Mouse (Mus musculus) cerebellum, adult 9-11 months (tissue): ENCODE results near the gene Tph2.
"Not testable (repeated sequence)": the region's sequence is repeated elsewhere in the genome, so short reads cannot be mapped to it uniquely, and the experiment has no call there.

ENCODE experiments used
- DNase-seq: peaks from one replicate; pipeline ENCODE4 v3.0.0; 2022

Tph2 gene

DNA sequence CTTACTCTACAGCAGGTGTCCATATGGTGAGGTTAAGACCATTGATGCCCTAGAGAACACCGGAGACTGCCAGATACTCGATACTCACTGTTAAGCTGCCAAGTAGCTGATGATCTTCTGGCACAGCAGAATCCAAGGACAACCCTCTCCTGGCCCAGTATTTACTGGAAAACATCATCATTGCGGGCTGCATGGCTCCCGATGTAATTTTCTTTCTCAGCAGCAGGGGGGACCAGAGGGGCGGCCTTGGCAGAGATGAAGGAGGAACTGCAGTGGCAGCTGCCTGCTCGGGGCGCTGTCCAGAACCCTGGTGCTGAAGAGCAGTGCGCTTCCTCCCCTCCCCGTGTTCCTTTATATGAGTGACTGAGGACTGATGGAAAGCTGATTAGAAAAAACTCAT is at the start of gene Tph2:
Tph2 (minus strand) TSS at position 326 of the 400 bp plus-strand sequence.
- DNase-seq: peak; percentile 79

DNA sequence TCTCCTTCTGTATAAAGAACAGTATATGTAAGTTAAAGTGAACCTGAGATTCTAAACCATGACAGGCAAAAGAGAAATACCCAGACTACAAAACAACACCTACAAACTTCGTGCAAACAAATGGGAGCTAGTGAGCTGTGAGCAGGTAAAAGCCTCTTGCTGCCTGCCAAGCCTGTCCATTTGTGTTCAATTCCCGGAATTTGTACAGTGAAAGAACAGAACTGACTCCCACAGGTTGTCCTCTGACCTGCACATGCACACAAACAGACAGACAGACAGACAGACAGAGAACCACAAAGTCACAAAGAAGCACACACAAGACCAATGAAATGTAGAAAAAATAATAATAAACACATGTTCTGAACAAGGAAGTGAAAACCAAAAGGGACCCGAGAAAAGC is 49.0 kb upstream of the Tph2 start:
- no peak for DNase-seq

DNA sequence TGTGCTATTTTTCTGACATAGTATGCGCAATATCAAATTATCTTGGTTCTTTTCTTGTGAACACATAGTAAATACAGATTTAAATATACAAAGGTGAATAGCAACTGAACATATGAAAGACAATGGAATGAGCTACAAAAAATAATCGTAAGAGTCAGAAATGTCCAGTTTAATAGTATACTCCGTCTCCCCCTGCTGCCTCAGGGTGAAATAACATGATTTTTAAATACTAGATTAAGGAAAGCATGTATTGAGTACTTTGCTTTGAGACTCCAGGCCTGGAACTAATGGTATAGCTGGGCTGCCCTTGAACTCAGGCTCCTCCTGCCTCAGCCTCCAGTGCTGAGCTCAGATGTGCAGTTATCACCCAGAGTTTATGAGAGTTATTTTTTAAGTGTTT is 47.7 kb upstream of the Tph2 start:
- DNase-seq: no peak

DNA sequence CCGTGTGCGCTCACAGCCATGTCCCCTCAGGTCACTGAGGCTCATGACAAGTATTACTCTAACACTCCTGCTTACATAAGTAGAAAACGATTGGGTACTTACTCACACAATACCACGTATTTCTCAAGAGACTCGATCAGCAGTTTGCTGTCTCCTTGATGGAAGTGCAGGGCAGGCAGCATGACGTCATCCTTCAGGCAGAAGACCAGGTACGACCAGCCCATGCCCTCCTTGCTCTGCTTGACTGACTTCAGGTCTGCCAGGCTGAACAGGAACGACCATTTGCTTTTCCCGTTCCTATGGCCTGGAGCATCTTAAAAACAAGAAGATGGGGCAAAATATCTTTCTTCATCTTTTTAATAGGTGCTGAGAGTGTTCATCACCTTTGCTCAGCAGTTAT is 44.2 kb upstream of the Tph2 start:
- DNase-seq: no peak

DNA sequence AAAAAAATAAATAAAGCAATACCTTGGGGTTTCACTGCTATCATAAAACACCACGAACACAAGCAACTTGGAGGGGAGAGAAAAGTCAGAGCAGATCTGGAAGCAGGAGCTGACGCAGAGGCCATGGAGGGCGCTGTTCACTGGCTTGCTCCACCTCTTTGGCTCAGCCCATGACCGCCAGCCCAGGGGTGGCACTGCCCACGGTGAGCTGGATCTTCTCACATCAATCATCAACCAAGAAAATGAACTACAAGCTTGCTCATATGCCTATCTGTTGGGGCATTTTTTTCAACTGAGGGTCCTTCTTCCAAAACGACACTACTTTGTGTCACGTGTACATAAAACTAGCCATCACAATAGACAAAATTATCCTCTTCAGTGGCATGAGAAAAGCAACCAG is 41.8 kb upstream of the Tph2 start:
- no peak for DNase-seq

DNA sequence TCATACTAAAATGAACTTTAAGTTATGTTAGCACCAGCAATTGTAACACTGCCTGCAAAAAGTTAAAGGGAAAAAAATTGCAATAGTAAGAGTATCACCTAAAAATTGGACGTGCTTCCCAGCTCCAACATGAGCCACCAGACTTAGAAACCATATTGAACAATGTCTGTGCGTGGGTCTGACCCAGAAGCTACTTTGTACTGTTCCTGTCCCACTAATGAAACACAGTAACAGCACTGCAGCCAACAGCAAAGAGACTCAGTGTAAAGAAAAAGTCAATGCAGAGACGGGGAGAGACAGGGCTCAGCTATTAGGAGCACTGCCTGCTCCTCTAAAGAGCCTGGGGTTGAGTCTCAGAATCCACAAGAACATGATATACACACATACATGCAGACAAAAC is 39.0 kb upstream of the Tph2 start:
- no peak for DNase-seq

DNA sequence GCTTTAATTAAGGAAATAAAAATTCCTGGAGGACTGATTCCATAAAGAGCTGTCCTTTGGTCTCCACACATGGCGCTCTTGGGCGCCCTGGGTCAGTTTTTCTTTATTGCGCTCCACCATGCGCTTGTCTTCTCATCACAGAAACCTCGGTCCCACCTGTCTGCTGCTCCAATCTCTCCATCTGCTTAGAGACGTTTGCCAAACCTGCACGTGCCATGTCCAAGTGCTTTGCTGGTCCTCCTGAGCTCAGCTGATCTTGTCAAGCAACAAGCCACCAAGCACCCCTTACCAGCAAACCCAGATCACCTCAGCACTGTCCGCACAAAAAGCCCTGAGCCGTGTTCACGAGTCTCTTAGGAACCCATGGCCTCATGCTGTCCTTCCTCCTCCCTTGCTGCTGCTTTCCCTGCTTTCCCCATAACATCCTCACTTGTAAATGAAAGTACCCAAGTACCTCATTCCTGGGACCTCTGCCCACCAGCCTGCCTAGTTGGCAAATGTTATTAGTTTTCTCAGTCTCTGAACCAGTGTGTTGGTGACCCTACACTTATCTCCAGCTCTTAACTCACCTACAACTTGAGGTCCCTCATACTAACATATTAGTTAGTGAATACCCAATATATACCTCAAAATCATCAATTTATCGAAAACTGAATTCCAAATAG is 28.2 kb upstream of the Tph2 start:
- peak; percentile 74 for DNase-seq

DNA sequence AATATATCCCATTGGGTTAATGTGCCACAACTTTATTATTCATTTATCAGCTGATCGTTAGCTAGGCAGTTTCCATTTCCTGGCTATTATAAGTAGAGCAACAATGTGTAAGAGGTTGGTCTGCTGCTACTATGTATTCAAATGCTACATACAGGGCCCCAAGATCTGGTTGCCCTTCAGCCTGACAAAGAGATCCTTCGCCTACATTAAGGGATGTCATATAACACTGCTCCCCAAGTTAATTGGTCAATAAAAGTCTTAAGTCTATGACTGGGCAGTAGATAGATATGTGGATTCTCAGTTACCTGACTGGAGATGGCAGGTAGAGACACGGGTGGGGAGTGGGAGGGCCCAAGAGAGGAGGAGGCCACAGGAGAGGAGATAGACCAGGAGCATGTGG is 21.0 kb upstream of the Tph2 start:
- no peak for DNase-seq

DNA sequence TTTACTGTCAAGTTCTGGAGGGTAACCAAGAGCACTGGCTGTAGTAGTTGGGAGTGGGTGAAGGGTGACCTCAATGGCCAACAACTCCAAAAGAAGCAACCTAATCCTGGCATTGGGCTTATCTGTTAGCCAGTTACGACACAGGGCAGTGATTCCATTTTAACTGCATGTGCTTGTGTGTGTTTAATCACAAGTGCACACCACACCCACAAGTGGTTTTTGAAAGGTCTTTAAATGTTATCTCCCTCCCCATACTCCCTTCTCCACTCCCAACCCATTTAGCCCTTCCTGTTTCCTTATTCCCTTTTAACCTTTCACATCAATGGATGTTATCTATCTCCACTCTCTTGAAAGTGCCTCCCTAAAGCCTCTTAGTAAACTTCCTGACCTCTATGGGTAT is 20.5 kb upstream of the Tph2 start:
- DNase-seq: no peak

DNA sequence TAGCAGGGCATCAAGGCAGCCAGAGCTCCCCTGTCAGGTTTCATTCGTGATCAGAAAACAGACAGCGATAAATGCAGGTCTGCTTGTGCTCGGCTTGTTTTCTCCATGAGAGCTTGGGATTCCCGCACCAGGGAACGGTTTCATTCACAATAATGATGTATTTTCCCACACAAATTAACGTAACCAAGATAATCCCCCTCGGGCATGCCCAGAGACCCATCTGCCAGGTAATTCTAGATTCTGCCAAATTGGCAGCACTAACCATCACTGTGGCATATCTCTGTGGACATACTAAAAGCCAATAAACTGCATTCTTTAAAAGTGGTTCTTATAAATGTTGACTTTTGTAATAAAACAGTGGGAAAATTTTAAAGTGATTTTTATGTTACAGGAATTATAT is 6.4 kb upstream of the Tph2 start:
- peak; percentile 44 for DNase-seq

DNA sequence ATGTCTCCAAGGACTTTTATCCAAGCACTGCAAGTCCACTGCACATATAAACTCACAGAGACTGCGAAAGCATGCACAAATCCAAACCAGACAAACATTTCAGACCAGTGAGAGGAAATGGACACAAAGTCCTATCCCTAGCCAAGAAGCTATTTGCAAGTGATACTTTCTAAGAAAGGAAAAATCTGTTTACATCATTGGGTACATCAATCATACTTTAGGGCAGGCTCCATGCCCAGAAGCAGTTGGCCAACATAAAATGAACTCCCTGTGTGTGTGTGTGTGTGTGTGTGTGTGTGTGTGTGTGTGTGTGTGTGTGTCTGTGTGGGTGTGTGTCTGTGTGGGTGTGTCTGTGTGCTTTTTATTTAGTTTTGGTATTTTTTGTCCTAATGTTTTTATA is 2.6 kb upstream of the Tph2 start:
- DNase-seq: no peak

DNA sequence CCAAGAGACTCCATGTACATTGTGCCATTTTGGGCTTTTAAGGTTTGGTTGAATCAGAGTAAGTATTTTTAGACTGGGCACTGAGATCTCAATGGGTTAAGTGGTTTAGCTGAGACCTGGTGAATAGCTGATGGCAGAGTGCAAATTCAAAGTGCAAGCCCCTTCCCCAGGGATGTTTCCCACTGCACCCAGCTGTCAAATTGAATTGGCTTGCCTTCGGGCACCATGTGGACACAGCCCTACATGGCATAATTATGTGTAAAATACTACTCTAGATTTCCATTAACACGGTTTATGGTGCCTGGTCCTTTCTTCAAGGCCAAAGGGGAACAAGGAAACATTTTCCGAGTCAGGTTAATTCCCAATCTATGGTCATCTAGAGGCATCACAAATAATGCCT is 3.8 kb downstream of the Tph2 start:
- DNase-seq: no peak

DNA sequence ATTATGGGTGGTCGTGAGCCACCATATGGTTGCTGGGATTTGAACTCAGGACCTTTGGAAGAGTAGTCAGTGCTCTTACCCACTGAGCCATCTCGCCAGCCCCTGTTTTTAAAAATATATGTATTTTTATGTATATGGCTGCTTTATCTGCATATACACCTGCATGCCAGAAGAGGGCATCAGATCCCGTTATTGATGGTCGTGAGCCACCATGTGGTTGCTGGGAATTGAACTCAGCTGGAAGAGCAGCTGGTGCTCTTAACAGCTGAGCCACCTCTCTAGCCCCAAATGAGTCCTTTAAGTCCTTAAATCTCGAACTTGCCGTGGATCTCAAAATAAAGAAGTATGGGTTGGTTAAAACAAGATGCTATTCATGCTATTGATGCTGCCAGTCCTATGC is 6.8 kb downstream of the Tph2 start:
- not testable (repeated sequence) for DNase-seq

DNA sequence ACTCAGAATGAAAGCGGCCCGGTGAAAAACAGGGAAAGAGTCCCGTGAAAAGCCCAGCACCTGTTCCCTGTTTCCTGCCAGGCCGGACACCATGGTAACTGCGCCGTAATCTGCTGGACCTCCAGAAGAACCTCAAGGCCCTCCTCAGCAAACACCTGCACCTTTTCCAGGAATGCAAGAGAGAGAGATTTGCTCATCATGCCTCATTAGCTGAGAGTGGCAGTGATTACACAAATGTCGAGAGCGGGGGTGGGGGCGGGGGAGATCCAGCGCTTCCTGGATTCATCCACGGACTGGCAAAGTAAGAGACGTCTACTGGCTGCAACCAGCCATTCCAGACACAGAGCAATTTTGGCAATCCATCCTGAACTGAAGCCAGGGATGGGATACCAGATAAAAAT is 9.2 kb downstream of the Tph2 start:
- DNase-seq: peak; percentile 78

DNA sequence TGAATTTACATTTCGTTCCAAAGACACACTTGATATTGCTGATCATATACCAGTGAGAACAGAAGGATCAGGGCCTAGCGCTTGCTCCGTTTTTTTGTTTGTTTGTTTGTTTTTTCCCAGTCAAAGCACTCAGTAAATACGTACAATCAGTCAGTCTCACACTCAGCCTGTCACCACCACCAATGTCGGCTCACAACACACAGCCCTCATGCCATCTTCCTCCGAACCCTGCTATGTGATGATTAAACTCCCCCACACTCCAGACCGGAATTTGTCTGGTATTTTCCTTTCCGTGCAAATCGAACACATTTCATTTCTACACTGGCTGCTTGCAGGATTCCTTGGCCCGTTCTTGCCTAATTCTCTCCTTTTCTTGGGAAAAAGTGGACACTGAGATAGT is 11.5 kb downstream of the Tph2 start:
- DNase-seq: no peak

DNA sequence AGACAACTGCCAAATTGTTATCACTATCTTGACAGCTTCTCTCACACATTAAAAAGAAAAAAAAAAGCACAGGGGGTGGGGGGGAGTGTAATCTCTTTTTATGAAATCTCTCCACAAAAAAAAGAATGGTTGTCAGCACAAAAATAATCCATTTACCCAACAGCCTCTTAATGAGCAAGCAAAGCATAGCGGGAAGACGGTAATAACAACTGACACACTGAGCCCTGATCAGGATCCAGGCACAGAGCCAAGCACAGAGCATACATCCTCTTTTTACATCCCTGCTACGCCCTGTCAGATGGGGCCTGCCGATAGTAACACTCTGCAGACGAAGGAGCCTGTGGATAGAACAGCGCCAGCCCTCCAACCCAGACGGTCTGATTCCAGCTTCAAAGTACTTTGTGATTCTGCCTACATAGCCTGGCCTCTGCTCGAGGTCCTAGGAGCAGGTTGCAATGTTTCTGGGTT is 13.4 kb downstream of the Tph2 start:
- DNase-seq: no peak

DNA sequence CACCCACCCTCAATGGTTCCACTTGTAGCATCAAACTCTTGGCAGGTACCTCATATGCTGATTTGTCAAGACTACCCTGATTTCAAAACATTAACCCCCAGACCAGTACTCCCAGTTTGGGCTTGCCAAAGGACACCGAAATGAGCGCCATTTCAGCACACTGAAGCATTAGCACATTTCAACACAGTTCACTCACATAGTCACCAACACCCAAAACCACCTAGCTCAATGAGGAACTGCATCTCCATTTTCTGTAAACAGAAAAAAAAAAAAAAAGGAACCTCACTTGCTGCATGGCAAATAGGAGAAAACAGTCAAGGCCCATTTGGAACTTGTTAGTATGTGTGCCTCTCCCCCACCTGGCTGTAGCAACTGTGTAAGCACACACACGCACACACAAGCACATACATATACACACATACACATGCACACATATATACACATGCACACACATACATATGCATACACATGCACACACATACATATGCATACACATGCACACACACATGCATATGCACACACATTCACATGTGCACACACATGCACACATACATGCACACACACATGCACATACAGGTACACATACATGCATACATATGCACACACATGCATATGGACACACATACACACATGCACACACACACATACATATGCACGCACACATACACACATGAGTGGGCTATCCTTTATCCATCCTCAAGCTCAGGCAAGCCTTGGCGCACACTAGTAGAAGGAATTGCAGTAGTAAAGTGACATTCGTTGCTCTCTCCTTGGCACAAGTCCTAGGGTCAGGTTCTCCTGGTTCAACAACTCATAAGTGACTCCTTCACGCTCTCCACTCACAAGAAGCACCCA is 14.1 kb downstream of the Tph2 start:
- no peak for DNase-seq

DNA sequence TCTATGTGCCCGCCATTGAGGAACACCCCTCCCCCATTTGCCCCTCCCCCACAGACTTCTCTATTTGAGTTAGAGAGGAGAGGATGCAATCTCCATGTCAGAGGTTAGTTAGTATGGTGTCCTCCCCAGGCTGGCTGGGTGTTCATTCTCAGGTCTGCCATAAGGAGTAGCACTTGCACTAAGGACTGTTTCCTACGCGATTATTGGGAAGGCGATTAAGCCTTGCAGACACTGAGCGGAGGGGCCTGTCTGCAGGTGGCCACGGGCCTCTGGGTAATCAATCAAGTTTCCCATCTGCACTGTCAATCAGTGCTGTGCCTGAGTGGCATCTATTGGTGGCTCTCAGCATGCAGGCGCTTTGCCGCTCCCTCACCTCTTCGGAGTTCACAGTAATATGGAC is 15.4 kb downstream of the Tph2 start:
- DNase-seq: no peak

DNA sequence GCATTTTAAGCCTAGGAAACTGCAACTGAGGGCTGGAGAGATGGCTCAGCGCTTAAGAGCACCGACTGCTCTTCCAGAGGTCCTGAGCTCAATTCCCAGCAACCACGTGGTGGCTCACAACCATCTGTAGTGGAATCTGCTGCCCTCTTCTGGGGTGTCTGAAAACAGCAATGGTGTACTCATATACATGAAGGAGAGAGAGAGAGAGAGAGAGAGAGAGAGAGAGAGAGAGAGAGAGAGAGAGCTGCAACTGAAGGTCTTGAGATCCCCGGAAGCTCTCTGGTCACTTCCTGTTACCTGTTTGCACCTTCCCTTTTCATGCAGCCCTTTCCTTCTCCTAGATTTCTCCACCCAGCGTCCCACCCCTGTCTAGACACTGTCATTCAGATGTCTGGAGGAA is 24.5 kb downstream of the Tph2 start:
- no peak for DNase-seq

DNA sequence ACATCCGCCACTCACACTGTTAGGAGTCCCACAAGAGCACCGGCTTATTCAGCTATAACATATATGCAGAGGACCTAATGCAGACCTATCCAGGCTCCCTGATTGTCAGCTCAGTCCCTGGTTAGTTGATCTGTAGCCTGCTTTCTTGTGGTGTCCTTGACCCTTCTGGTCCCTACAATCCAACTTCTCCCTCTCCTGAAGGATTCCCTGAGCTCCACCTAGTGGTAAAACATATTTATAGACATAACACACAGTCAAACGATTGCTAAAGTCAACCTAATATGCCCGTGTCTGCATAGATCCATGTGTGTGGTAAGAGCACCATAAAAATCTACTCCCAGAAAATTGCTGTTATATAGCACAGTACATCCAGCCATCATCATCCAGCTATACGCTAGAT is 37.5 kb downstream of the Tph2 start:
- peak; percentile 9 for DNase-seq

DNA sequence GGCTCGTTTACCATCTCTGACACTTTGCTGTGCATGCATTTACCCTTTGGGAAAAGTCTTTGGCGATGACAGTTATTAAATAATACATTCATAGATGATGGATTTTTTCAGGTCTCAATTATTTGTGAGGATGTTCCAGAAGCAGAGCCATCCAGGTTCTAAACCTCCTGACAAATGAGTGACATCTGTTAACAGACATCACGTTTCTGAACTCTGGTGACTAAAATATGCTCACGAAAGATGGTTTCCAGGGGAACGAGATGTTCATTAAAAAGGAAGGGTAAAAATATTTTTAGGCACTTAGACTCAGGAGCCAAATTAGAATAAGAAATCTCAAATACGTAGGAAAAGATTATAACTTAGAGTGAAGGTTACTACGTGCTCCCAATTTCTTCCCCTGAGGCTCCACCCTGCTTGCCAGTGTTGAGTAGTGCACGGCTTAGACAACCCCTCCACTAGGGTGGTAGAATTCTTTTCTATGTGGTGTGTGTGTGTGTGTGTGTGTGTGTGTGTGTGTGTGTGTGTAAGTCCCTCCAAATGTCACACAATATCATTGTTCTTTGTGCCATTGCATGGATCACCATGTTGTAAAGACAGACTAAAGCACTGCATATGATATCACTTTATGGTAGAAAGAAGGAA is 38.4 kb downstream of the Tph2 start:
- DNase-seq: no peak

DNA sequence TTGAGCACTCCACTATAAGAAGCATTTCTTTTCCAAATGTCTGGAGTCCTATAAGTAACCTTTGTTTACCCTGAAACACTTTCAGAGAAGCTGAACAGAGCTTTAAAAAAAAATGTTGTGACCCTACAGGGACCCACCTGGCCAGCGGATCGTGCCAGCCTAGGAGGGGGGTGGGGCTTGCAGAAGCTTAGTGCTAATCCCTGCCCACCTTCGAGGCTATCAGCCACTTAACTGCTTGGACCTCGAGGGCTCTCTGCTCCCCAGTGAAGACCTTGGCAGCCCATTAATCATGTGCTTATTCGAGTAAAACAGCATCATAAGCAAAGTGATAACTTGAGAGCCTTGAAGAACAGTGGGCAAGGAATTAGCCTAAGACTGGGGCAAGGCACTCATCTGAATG is 40.3 kb downstream of the Tph2 start:
- DNase-seq: no peak

DNA sequence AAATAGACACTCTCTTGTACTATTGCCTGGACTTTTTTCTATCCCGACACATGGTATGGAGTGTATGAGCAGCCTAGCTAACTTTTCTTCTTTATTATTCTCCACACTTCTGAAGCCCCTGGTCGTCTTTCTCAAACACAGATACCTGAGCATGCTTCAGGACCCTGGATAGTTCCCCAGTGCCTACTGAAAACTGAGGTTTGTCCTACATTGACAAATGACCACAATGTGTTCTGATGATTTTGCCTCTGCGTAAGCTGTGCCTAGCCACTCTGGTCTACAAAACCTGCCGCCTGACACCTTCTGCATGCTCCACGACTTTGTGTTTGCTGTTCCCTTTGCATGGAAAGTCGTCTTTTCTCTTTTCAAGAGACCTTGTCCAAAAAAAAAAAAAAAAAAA is 41.2 kb downstream of the Tph2 start:
- DNase-seq: no peak

DNA sequence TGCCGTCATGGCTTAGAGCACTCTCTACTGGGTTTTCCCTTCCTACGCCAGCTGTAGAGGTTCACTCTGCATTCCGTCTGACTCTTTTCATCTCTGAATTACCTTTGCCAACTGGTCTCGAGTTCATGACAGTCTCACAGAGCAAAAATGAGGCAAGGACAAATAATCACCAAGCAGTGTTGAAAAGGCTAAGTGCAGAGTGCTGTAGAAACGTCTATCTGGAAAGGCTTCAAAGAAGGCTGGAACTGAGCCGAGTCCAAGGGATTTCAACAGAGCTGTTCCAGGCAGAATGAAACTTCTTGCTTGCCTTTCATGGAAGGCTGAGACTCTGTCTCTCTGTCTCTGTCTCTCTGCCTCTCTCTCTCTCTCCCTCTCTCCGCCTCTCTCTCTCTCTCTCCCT is 47.8 kb downstream of the Tph2 start:
- DNase-seq: no peak
